Mouse (Mus musculus): ENCODE data around the gene Mog. TPM values are rescaled to one million over a fixed set of nuclear protein-coding genes. Genes with fewer than 3 reads are reported as not detected.

Mog gene
- polyA plus RNA-seq, 1 experiment from 2014 or later, result not detected

- no peak overlapping the region for H3K27ac ChIP-seq (ENCODE audit: poor library complexity, severe bottlenecking)
- 86% methylated on average over 6 of the region's 6 CpGs for WGBS
- no peak overlapping the region for H3K4me2 ChIP-seq
- H3K9me3 ChIP-seq (replicated peaks), result no peaks in the 10 kb centered on the region
- no peak overlapping the region for H3K4me3 ChIP-seq
- no peaks in the 10 kb centered on the region for H3K4me1 ChIP-seq (replicated peaks)
- H3K27me3 ChIP-seq (replicated peaks), result no peaks in the 10 kb centered on the region
- H3K9ac ChIP-seq, result no peak overlapping the region
- peaks cover 57% of the 10 kb centered on the region for H3K36me3 ChIP-seq
- no peak for ATAC-seq (ENCODE audit: insufficient number of reproducible peaks, low FRiP score)
These were observed 33.8 kb upstream of the Mog start for GRCm38 (mm10) chr17:37056957-37057356.

- no peak overlapping the region for H3K4me3 ChIP-seq
- H3K27ac ChIP-seq (ENCODE audit: poor library complexity, severe bottlenecking), result no peak overlapping the region
- H3K4me2 ChIP-seq, result no peak overlapping the region
- H3K4me1 ChIP-seq (replicated peaks), result peaks cover 31% of the 10 kb centered on the region
- no peak for ATAC-seq (ENCODE audit: insufficient number of reproducible peaks, low FRiP score)
- peaks cover 10% of the 10 kb centered on the region for H3K27me3 ChIP-seq (replicated peaks)
- no peaks in the 10 kb centered on the region for H3K9me3 ChIP-seq (replicated peaks)
- 45% methylated on average over 4 of the region's 4 CpGs for WGBS
- H3K9ac ChIP-seq, result no peak overlapping the region
- H3K36me3 ChIP-seq, result peaks cover 32% of the 10 kb centered on the region
These were observed 28.5 kb upstream of the Mog start for GRCm38 (mm10) chr17:37051745-37052144.

- Histone ChIP-seq H3K27ac (ENCODE audit: poor library complexity, severe bottlenecking) (no peak overlapping the region), H3K27me3 (replicated peaks) (peaks cover 10% of the 10 kb centered on the region), H3K36me3 (peaks cover 24% of the 10 kb centered on the region), H3K4me3 (peak overlapping the region; percentile 62), H3K4me1 (replicated peaks) (peaks cover 34% of the 10 kb centered on the region), H3K4me2 (peak overlapping the region; percentile 96), H3K9ac (peak overlapping the region; percentile 78), H3K9me3 (replicated peaks) (no peaks in the 10 kb centered on the region)
- ATAC-seq (ENCODE audit: insufficient number of reproducible peaks, low FRiP score), result no peak
- WGBS, result 3% methylated on average over 27 of the region's 27 CpGs
These were observed 27.7 kb upstream of the Mog start for GRCm38 (mm10) chr17:37050876-37051275.

GRCm38 (mm10) chr17:37050399-37050798 lies 27.2 kb upstream of the Mog start:
- Histone ChIP-seq H3K27ac (ENCODE audit: poor library complexity, severe bottlenecking) (no peak overlapping the region), H3K4me2 (peak overlapping the region; percentile 96), H3K9ac (peak overlapping the region; percentile 78), H3K4me3 (peak overlapping the region; percentile 62), H3K4me1 (replicated peaks) (peaks cover 35% of the 10 kb centered on the region), H3K9me3 (replicated peaks) (no peaks in the 10 kb centered on the region), H3K27me3 (replicated peaks) (peaks cover 10% of the 10 kb centered on the region), H3K36me3 (peaks cover 20% of the 10 kb centered on the region)
- ATAC-seq (ENCODE audit: insufficient number of reproducible peaks, low FRiP score), result peak; percentile 58
- under 1% methylated on average over 21 of the region's 22 CpGs for WGBS

- H3K27ac ChIP-seq (ENCODE audit: poor library complexity, severe bottlenecking), result no peak overlapping the region
- peak overlapping the region; percentile 78 for H3K9ac ChIP-seq
- no peaks in the 10 kb centered on the region for H3K9me3 ChIP-seq (replicated peaks)
- 3% methylated on average over 39 of the region's 39 CpGs for WGBS
- H3K4me2 ChIP-seq, result peak overlapping the region; percentile 96
- ATAC-seq (ENCODE audit: insufficient number of reproducible peaks, low FRiP score), result 0 out of 2 replicates have a peak, but pooled peaks have one; percentile 22
- H3K27me3 ChIP-seq (replicated peaks), result peaks cover 10% of the 10 kb centered on the region
- H3K36me3 ChIP-seq, result peaks cover 13% of the 10 kb centered on the region
- H3K4me1 ChIP-seq (replicated peaks), result peaks cover 37% of the 10 kb centered on the region
- peak overlapping the region; percentile 62 for H3K4me3 ChIP-seq
These were observed 26.5 kb upstream of the Mog start for GRCm38 (mm10) chr17:37049570-37050310.

- H3K4me1 ChIP-seq (replicated peaks), result peaks cover 37% of the 10 kb centered on the region
- no peaks in the 10 kb centered on the region for H3K9me3 ChIP-seq (replicated peaks)
- no peak overlapping the region for H3K4me3 ChIP-seq
- H3K36me3 ChIP-seq, result no peaks in the 10 kb centered on the region
- no peak overlapping the region for H3K27ac ChIP-seq (ENCODE audit: poor library complexity, severe bottlenecking)
- H3K27me3 ChIP-seq (replicated peaks), result peaks cover 10% of the 10 kb centered on the region
- no peak for ATAC-seq (ENCODE audit: insufficient number of reproducible peaks, low FRiP score)
- 60% methylated on average over 7 of the region's 7 CpGs for WGBS
- H3K9ac ChIP-seq, result no peak overlapping the region
- no peak overlapping the region for H3K4me2 ChIP-seq
These were observed 25.2 kb upstream of the Mog start for GRCm38 (mm10) chr17:37048383-37048782.

- H3K9me3 ChIP-seq (replicated peaks), result no peaks in the 10 kb centered on the region
- no peak overlapping the region for H3K4me3 ChIP-seq
- no peak overlapping the region for H3K4me2 ChIP-seq
- no peak overlapping the region for H3K9ac ChIP-seq
- H3K36me3 ChIP-seq, result no peaks in the 10 kb centered on the region
- 29% methylated on average over 3 of the region's 3 CpGs for WGBS
- ATAC-seq (ENCODE audit: insufficient number of reproducible peaks, low FRiP score), result no peak
- H3K27ac ChIP-seq (ENCODE audit: poor library complexity, severe bottlenecking), result no peak overlapping the region
- H3K4me1 ChIP-seq (replicated peaks), result peaks cover 37% of the 10 kb centered on the region
- peaks cover 10% of the 10 kb centered on the region for H3K27me3 ChIP-seq (replicated peaks)
These were observed 24.8 kb upstream of the Mog start for GRCm38 (mm10) chr17:37047981-37048380.

- Histone ChIP-seq H3K27ac (ENCODE audit: poor library complexity, severe bottlenecking) (no peak overlapping the region), H3K4me2 (peak overlapping the region; percentile 100), H3K4me3 (peak overlapping the region; percentile 78), H3K27me3 (replicated peaks) (peaks cover 10% of the 10 kb centered on the region), H3K9me3 (replicated peaks) (no peaks in the 10 kb centered on the region), H3K36me3 (no peaks in the 10 kb centered on the region), H3K4me1 (replicated peaks) (peaks cover 37% of the 10 kb centered on the region), H3K9ac (peak overlapping the region; percentile 95; the same call in 1 of the 2 replicates)
- WGBS, result 25% methylated on average over 19 of the region's 19 CpGs
- no peak for ATAC-seq (ENCODE audit: insufficient number of reproducible peaks, low FRiP score)
These were observed 24.3 kb upstream of the Mog start for GRCm38 (mm10) chr17:37047332-37047976.

- H3K27ac ChIP-seq (ENCODE audit: poor library complexity, severe bottlenecking), result peak overlapping the region; percentile 56; the same call in 1 of the 2 replicates
- H3K9me3 ChIP-seq (replicated peaks), result no peaks in the 10 kb centered on the region
- 1% methylated on average over 38 of the region's 58 CpGs for WGBS
- no peaks in the 10 kb centered on the region for H3K36me3 ChIP-seq
- ATAC-seq (ENCODE audit: insufficient number of reproducible peaks, low FRiP score), result peak; percentile 80
- H3K9ac ChIP-seq, result peak overlapping the region; percentile 95
- H3K27me3 ChIP-seq (replicated peaks), result peaks cover 10% of the 10 kb centered on the region
- H3K4me3 ChIP-seq, result peak overlapping the region; percentile 78
- H3K4me1 ChIP-seq (replicated peaks), result peaks cover 35% of the 10 kb centered on the region
- H3K4me2 ChIP-seq, result peak overlapping the region; percentile 100
These were observed 23.3 kb upstream of the Mog start for GRCm38 (mm10) chr17:37046312-37047112.

GRCm38 (mm10) chr17:37045611-37046311 lies 22.6 kb upstream of the Mog start, which contains the start of gene Gabbr1:
Gene Gabbr1 (plus strand): TSS chr17:37045966.
- Histone ChIP-seq H3K27ac (ENCODE audit: poor library complexity, severe bottlenecking) (peak within 1 kb of the TSS; percentile 56; the same call in 1 of the 2 replicates), H3K9ac (peak within 1 kb of the TSS; percentile 95), H3K27me3 (replicated peaks) (peaks cover 10% of the 10 kb centered on the region), H3K36me3 (no peaks in the 10 kb centered on the region), H3K4me2 (peak within 1 kb of the TSS; percentile 100), H3K4me3 (peak within 1 kb of the TSS; percentile 78), H3K4me1 (replicated peaks) (peaks cover 27% of the 10 kb centered on the region), H3K9me3 (replicated peaks) (no peaks in the 10 kb centered on the region)
- 2% methylated on average over 50 of the region's 55 CpGs for WGBS
- ATAC-seq (ENCODE audit: insufficient number of reproducible peaks, low FRiP score), result peak; percentile 86

Measured in heart, embryonic 12.5 days (tissue).